Mouse (Mus musculus) thymus, adult 2 months (tissue): ENCODE data around the gene Gm49333. TPM values are rescaled to one million over a fixed set of nuclear protein-coding genes. Genes with fewer than 3 reads are reported as not detected.

Experiments
- DNase-seq: peaks from one replicate; pipeline ENCODE4 v3.0.0; 2021
- H3K27ac ChIP-seq: fragments of 200-500 bp; 2 replicates; pipeline ENCODE4 v1.5.1; 2012; ENCODE audit warnings: low read length, control low read depth; ENCODE audit not compliant: control insufficient read depth, insufficient read depth
- H3K27me3 ChIP-seq: fragments of 200-500 bp; 2 replicates; pipeline ENCODE4 v1.6.1; 2012; ENCODE audit warnings: mild to moderate bottlenecking, low read length, moderate library complexity, mixed read lengths; ENCODE audit not compliant: control insufficient read depth, insufficient read depth
- H3K36me3 ChIP-seq: fragments of 200-500 bp; 2 replicates; pipeline ENCODE4 v1.6.1; 2012; ENCODE audit warnings: mild to moderate bottlenecking, low read length, moderate library complexity; ENCODE audit not compliant: control insufficient read depth, insufficient read depth
- H3K4me1 ChIP-seq: fragments of 200-500 bp; replicated peaks from 2 replicates; pipeline ENCODE4 v1.6.1; 2012; ENCODE audit warnings: low read length; ENCODE audit not compliant: control insufficient read depth, insufficient read depth
- H3K4me3 ChIP-seq: fragments of 200-500 bp; 2 replicates; pipeline ENCODE4 v1.5.1; 2012; ENCODE audit warnings: mild to moderate bottlenecking, low read length, control low read depth, moderate library complexity; ENCODE audit not compliant: control insufficient read depth, insufficient read depth
- CTCF ChIP-seq: fragments of 200-500 bp; IDR thresholded peaks from 2 replicates; pipeline ENCODE4 v1.5.1; 2012; ENCODE audit warnings: mild to moderate bottlenecking, control low read depth, low read length, moderate library complexity, borderline replicate concordance; ENCODE audit not compliant: control insufficient read depth, poor library complexity, insufficient read depth; ENCODE audit errors: extremely low read depth
- POLR2A ChIP-seq: fragments of 200-500 bp; IDR thresholded peaks from 2 replicates; pipeline ENCODE4 v1.6.1; 2012; ENCODE audit warnings: mild to moderate bottlenecking, low read length, control low read depth, moderate library complexity; ENCODE audit not compliant: control insufficient read depth, poor library complexity, insufficient read depth; ENCODE audit errors: extremely low read depth
- WGBS: fragments of 180-500 bp; shearing (Covaris S2); methylation state at CpG from one replicate; pipeline ENCODE4 v1.1.7; 2018; 5-methylcytosine and 5-hydroxymethylcytosine counted together
- polyA plus RNA-seq: library from polyadenylated mRNA; depleted of rRNA; stranded (reverse); fragments of >200 nt; gene quantifications from 2 replicates; pipeline ENCODE4 v1.2.3, GENCODE M21; 2012

Gm49333 gene
- polyA plus RNA-seq, 1 experiment: not detected

DNA sequence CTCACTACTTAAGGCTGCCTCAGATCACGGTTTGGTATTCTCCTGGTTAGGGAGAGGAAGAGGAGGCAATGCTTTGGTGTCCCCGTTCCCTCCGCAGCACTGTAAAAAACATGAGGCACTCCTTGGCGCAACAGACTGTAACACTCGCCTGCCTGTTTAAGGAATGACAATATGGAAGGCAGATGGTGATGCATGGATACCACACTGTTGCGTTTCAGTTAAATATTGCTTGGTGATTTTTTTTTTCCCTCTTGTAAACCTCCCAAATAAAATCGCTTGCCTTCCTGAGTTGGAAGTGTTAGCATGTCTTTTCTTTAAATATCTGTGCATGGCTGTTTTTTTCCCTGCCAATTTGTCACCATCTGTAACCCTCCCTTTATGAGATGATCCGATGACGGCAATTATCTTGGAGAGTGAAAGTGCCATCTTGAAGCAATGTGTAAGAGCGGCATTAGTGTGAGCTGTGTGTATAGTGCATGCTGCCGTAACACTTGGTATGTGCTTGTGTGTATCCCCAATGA, 17.5 kb downstream of the Gm49333 start:
- Histone ChIP-seq H3K27ac (no peak overlapping the region), H3K4me3 (no peak overlapping the region), H3K4me1 (peaks cover 6% of the 10 kb centered on the region), H3K36me3 (no peaks in the 10 kb centered on the region), H3K27me3 (peaks cover 11% of the 10 kb centered on the region; the same call in 1 of the 2 replicates)
- no peak for TF ChIP-seq CTCF
- TF ChIP-seq POLR2A: no peak
- 80% methylated on average over 11 of the region's 11 CpGs for WGBS
- no peak for DNase-seq

- DNase-seq: no peak
Observed at GRCm38 (mm10) chr16:20629731-20630634, 18.6 kb downstream of the Gm49333 start, which contains the start of gene Ece2. Gene Ece2, plus strand, starts transcription at chr16:20629828.

GRCm38 (mm10) chr16:20637410-20637809, 26.0 kb downstream of the Gm49333 start:
- H3K4me1 ChIP-seq: no peaks in the 10 kb centered on the region
- no peak overlapping the region for H3K27ac ChIP-seq
- no peak for TF ChIP-seq POLR2A
- TF ChIP-seq CTCF: no peak
- no peak overlapping the region for H3K4me3 ChIP-seq
- no peaks in the 10 kb centered on the region for H3K27me3 ChIP-seq
- 83% methylated on average over 8 of the region's 8 CpGs for WGBS
- H3K36me3 ChIP-seq: no peaks in the 10 kb centered on the region
- DNase-seq: no peak

More at GRCm38 (mm10) chr16:20629731-20630634, 18.6 kb downstream of the Gm49333 start, which contains the start of gene Ece2:
- Histone ChIP-seq H3K36me3 (no peaks in the 10 kb centered on the region), H3K27me3 (peaks cover 11% of the 10 kb centered on the region; the same call in 1 of the 2 replicates), H3K27ac (no peak within 1 kb of the TSS), H3K4me3 (peak within 1 kb of the TSS; percentile 20; the same call in 1 of the 2 replicates), H3K4me1 (peaks cover 6% of the 10 kb centered on the region)
- TF ChIP-seq CTCF: no peak
- TF ChIP-seq POLR2A: no peak
- 12% methylated on average over 54 of the region's 54 CpGs for WGBS

DNA sequence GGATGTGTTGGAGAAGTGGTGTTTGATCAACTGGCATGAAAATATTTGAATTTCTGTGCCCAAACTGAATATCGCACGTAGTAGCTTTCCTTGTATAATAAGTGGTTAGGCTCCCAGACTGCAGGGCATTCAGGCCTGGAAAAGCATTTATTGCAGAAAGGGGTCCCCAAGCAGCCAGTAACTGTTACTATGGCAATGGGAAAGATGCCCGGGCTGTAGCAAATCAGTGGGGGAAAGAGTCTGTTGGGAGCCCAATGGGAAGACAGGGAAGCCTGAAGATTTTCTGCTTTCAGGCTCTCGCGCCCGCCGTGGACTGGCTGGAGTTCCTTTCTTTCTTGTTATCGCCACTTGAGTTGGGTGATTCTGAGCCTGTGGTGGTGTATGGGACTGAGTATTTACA, 27.0 kb downstream of the Gm49333 start:
- Histone ChIP-seq H3K27me3 (no peaks in the 10 kb centered on the region; the same call in 1 of the 2 replicates), H3K4me3 (no peak overlapping the region), H3K4me1 (no peaks in the 10 kb centered on the region), H3K36me3 (no peaks in the 10 kb centered on the region), H3K27ac (no peak overlapping the region)
- whole genome bisulfite sequencing: 86% methylated on average over 8 of the region's 8 CpGs
- no peak for TF ChIP-seq POLR2A
- no peak for TF ChIP-seq CTCF
- no peak for DNase-seq

GRCm38 (mm10) chr16:20642161-20642560, 30.8 kb downstream of the Gm49333 start:
- no peaks in the 10 kb centered on the region; the same call in 1 of the 2 replicates for H3K27me3 ChIP-seq
- WGBS: 2% methylated on average over 8 of the region's 8 CpGs
- DNase-seq: peak; percentile 66
- TF ChIP-seq POLR2A: no peak
- peak; percentile 69; the same call in 1 of the 2 replicates for TF ChIP-seq CTCF
- no peaks in the 10 kb centered on the region for H3K4me1 ChIP-seq
- H3K4me3 ChIP-seq: no peak overlapping the region
- no peaks in the 10 kb centered on the region for H3K36me3 ChIP-seq
- no peak overlapping the region for H3K27ac ChIP-seq

DNA sequence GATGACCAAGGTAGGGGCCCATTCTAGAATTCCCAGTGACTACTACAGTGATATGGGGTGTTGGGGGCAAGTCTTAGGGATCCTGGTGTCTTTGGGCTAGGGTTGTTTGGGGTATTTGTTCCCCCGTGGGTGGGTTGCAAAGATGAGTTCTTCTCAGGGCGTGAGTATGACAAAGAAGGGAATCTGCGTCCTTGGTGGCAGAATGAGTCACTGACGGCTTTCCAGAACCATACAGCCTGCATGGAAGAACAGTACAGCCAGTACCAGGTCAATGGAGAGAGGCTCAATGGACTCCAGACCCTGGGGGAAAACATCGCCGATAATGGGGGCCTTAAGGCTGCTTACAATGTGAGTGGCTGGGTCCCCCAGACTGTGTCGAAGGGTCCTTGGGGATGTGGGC, 32.5 kb downstream of the Gm49333 start:
- Histone ChIP-seq H3K4me1 (no peaks in the 10 kb centered on the region), H3K27me3 (no peaks in the 10 kb centered on the region; the same call in 1 of the 2 replicates), H3K27ac (no peak overlapping the region), H3K36me3 (no peaks in the 10 kb centered on the region), H3K4me3 (no peak overlapping the region)
- WGBS: 84% methylated on average over 7 of the region's 7 CpGs
- DNase-seq: no peak
- TF ChIP-seq CTCF (no peak), POLR2A (no peak)
